Mouse (Mus musculus) pancreas, adult 10 weeks (tissue): ENCODE measurements around the gene Zrsr2. TPM values are rescaled to one million over a fixed set of nuclear protein-coding genes. Genes with fewer than 3 reads are reported as not detected.

Source experiments
- polyA plus RNA-seq: library from polyadenylated mRNA; stranded (reverse); fragments of 350-450 nt; fragmentation: Illumina TruSeq; extraction: RNeasy Lipid Tissue Mini Kit (QIAGEN cat#74804); gene quantifications from one replicate; pipeline ENCODE4 v1.2.3, GENCODE M21; 2015; ENCODE audit warnings: low read depth, low replicate concordance; ENCODE audit not compliant: insufficient read depth

The Zrsr2 gene
- 4.4 TPM for polyA plus RNA-seq

DNA sequence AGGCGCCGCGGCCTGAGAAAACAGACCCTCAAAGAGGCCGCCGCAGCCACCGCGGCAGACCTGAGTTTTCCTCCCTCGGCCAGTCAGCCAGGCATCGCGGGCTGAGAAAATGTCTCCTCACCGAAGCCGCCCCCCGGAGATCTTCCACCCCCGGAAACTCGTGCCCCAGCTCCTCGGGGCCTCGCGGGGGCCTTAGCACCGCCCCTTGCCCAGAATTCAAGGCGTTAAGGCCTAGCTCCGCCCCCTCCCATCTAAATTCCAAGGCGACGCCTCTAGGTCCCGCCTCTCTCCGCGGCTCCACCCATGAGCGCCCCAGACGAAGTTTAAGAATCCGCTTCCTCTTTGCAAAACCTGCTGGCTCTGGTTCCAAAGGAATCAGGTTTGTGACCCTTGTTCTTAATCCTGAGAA, at the start of gene Zrsr2:
TSS of gene Zrsr2 (minus strand) at position 195 of the 409 bp plus-strand sequence.

DNA sequence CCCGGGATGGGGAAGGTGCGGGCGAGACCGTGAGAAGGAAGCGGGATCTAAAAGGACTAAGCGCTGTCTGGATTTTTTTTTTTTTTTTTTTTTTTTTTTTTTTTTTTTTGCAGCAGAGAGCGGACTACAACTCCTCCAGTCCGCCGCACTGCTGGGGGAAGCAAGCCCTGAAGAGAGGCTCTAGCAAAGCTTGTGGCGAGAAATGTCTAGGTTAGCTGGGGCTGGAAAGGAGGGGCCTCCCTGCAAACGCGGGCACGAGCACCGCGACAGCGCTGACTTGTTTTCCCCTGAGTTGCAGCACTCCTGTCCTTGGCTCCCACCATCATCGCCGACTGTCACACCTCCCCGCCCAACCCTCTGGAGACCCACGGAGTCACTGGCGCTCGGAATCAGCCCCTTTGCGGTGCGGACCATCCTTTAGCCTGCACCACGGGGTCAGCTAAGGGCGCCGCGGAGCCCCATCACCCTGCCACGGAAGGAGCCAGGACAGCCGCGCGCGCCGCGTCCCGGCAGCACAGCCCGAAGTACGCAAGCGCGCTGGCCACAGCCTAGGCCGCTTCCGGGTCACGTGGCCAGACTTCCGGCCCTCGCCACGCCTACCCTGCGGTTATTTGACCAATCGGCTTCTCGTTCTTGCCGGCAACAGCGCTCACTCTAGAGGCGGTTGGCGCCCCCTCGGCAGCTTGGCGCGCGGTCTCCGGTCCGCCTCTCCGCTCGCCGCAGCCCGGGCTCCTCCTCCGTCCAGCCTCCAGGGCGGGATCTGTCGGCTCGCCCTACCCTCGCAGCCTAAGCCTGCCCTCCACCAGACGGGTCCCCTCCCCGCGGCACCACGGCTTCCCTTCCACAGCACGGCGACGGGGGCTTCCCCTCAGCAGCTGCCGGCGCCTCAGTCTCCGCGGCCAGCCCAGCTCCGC, 49.9 kb downstream of the Zrsr2 start, which contains the start of gene Ap1s2:
TSS of gene Ap1s2 (plus strand) at position 681 of the 914 bp plus-strand sequence.

Other genes starting within 250 kb of the Zrsr2 start
- gene Rnf138rt1, start 197.3 kb downstream of the Zrsr2 start, polyA plus RNA-seq, result not detected
- 10.3 TPM for gene Ap1s2, start 49.6 kb downstream of the Zrsr2 start, polyA plus RNA-seq
- 1.6 TPM for gene Car5b, start 69.3 kb upstream of the Zrsr2 start, polyA plus RNA-seq
- not detected for gene Siah1b, start 117.8 kb upstream of the Zrsr2 start, polyA plus RNA-seq
- 28.7 TPM for gene Cltrn, start 130.2 kb upstream of the Zrsr2 start, polyA plus RNA-seq
- gene Ace2, start 180.7 kb upstream of the Zrsr2 start, polyA plus RNA-seq, result 4.6 TPM